Mouse (Mus musculus) neural tube, embryonic 14.5 days (tissue): ENCODE data around the gene Aqp9. TPM values are rescaled to one million over a fixed set of nuclear protein-coding genes. Genes with fewer than 3 reads are reported as not detected.

ENCODE experiments used
- ATAC-seq: fragments of 200-750 bp; cut with Nextera tagmentation; 2 replicates; pipeline ENCODE4 v1.8.0; 2017; ENCODE audit warnings: low read depth, mild to moderate bottlenecking, moderate TSS enrichment, moderate library complexity
- H3K27ac ChIP-seq: fragments of 300-500 bp; sonication (generic); 2 replicates; pipeline ENCODE4 v1.5.1; 2014; ENCODE audit warnings: low read depth, mild to moderate bottlenecking, control low read depth, low read length, moderate library complexity, mixed read lengths
- H3K27me3 ChIP-seq: fragments of 300-500 bp; sonication (generic); 2 replicates; pipeline ENCODE4 v1.6.1; 2014; ENCODE audit warnings: low read length; ENCODE audit not compliant: control insufficient read depth, insufficient read depth
- H3K36me3 ChIP-seq: fragments of 300-500 bp; sonication (generic); 2 replicates; pipeline ENCODE4 v1.6.1; 2014; ENCODE audit warnings: low read length, mixed read lengths; ENCODE audit not compliant: control insufficient read depth, insufficient read depth
- H3K4me1 ChIP-seq: fragments of 300-500 bp; sonication (generic); 2 replicates; pipeline ENCODE4 v1.6.1; 2014; ENCODE audit warnings: low read length; ENCODE audit not compliant: control insufficient read depth, insufficient read depth
- H3K4me2 ChIP-seq: fragments of 300-500 bp; sonication (generic); 2 replicates; pipeline ENCODE4 v1.6.1; 2014; ENCODE audit warnings: mild to moderate bottlenecking, low read depth, low read length, control low read depth
- H3K4me3 ChIP-seq: fragments of 300-500 bp; sonication (generic); 2 replicates; pipeline ENCODE4 v1.5.1; 2014; ENCODE audit warnings: low read depth, low read length, control low read depth, mixed read lengths
- H3K9ac ChIP-seq: fragments of 300-500 bp; sonication (generic); replicated peaks from 2 replicates; pipeline ENCODE4 v1.6.1; 2014; ENCODE audit warnings: low read depth, mild to moderate bottlenecking, control low read depth, low read length, mixed read lengths
- H3K9me3 ChIP-seq: fragments of 300-500 bp; sonication (generic); 2 replicates; pipeline ENCODE4 v1.6.1; 2016; ENCODE audit warnings: low read length; ENCODE audit not compliant: control insufficient read depth
- WGBS: fragments of 180-500 bp; shearing (Covaris S2); extraction: QIAGEN DNeasy Blood & Tissue Kit; methylation state at CpG from one replicate; pipeline ENCODE4 v1.1.7; 2014; 5-methylcytosine and 5-hydroxymethylcytosine counted together
- polyA plus RNA-seq: library from polyadenylated mRNA; unstranded; fragments of >200 nt; fragmentation: Nextera tagmentation; extraction: Ambion mirVana; gene quantifications from 2 replicates; pipeline ENCODE4 v1.2.1, GENCODE M21; 2014

Gene Aqp9
- polyA plus RNA-seq, 1 experiment from 2014 or later: 0.74 TPM

DNA sequence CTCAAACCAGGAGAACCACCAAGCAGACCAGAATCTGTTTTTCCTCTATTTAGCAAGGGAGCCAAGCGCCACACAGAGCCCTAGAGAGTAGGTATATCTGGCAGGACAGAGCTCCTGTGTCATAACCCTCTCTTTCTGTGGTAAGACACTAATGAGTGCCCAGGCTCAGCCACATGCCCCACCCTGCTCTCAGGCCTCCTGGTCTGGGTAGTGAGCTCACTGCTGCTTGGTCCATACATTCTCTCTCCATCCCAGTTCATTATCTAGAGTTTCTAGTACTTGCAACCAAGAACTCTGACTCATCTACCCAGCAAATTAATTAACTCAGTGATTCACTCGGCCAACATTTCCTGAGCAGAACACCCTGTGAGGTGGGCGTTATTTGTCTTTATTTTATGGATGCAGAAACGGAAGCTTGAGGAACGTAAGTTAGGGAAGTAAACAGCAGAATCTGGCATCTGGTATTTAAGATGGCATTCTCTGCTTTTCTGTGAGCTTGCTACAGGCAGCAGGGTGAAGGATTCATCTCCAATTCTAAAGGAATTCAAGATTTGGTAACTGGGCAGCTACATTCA, 91.1 kb downstream of the Aqp9 start:
- Histone ChIP-seq H3K4me2 (no peak overlapping the region), H3K9me3 (no peaks in the 10 kb centered on the region), H3K4me3 (no peak overlapping the region), H3K9ac (no peak overlapping the region), H3K27me3 (no peaks in the 10 kb centered on the region), H3K27ac (no peak overlapping the region), H3K36me3 (no peaks in the 10 kb centered on the region), H3K4me1 (no peaks in the 10 kb centered on the region)
- no peak for ATAC-seq
- 87% methylated on average over 5 of the region's 5 CpGs for WGBS

DNA sequence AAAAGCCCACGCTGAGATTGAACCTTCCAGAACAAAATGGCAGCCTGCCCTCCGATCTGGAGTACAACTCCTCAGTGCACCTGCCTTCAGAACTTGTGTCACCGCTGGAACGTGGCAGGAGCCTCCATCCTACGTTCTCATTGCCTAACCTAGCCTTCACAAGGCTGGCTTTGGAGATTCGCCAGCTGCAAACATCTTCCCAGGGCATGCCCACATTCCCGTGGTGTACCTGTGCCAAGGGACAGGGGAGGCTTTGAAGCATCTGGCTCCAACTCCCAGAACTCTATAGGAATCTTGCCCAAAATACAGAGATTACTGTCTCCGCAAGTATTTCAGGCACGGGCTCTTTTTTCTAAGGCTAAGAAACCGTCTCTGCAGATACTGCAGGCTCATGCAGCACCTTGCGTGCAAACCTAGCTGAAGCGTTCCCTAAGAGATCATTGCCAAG, 92.3 kb downstream of the Aqp9 start:
- no peak for ATAC-seq
- no peaks in the 10 kb centered on the region for H3K9me3 ChIP-seq
- no peaks in the 10 kb centered on the region for H3K4me1 ChIP-seq
- H3K36me3 ChIP-seq: no peaks in the 10 kb centered on the region
- no peak overlapping the region for H3K4me2 ChIP-seq
- H3K9ac ChIP-seq: no peak overlapping the region
- no peak overlapping the region for H3K27ac ChIP-seq
- no peaks in the 10 kb centered on the region for H3K27me3 ChIP-seq
- H3K4me3 ChIP-seq: no peak overlapping the region
- WGBS: 87% methylated on average over 12 of the region's 12 CpGs

DNA sequence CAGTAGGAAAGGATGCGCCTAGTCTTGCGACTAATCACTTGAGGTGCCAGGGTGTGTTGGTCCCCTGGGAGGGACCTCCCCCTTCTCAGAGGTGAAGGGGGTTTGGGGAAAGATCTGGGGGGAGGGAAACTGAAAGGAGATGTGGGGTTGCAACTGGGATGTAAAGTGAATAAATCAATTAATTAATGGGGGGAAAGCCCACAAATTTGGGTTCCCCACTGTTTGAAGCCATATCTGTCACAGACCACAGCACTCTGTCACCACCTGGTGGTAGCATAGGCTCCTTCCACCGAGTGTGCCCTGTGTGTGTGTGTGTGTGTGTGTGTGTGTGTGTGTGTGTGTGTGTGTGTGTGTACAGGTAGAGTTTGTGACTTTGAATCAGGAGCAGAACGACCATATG, 94.7 kb downstream of the Aqp9 start:
- no peaks in the 10 kb centered on the region for H3K36me3 ChIP-seq
- H3K4me1 ChIP-seq: no peaks in the 10 kb centered on the region
- H3K9me3 ChIP-seq: no peaks in the 10 kb centered on the region
- H3K27ac ChIP-seq: no peak overlapping the region
- H3K4me2 ChIP-seq: no peak overlapping the region
- no peak overlapping the region for H3K4me3 ChIP-seq
- no peak overlapping the region for H3K9ac ChIP-seq
- ATAC-seq: no peak; the same call in 1 of the 2 replicates
- WGBS: 57% methylated on average over 4 of the region's 4 CpGs
- no peaks in the 10 kb centered on the region for H3K27me3 ChIP-seq

DNA sequence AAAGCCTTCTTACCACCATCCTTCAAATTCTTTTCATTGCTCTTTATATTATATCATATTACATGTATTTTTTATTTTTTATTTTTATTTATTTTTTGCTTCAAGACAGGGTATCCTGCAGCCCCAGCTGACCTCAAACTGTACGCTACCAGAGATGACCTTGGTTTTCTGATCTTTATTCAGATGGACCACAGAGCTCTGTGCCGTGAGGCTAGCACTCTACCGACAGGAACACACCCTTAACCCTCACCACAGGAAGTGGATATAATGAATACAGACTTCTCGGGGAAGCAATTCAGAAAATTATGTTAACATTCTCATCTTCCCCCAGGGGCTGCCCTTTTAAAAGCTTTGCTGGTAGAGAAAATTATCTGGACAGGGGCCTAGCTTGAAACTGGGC, 95.4 kb downstream of the Aqp9 start:
- no peak for ATAC-seq
- 62% methylated on average over 4 of the region's 4 CpGs for WGBS

DNA sequence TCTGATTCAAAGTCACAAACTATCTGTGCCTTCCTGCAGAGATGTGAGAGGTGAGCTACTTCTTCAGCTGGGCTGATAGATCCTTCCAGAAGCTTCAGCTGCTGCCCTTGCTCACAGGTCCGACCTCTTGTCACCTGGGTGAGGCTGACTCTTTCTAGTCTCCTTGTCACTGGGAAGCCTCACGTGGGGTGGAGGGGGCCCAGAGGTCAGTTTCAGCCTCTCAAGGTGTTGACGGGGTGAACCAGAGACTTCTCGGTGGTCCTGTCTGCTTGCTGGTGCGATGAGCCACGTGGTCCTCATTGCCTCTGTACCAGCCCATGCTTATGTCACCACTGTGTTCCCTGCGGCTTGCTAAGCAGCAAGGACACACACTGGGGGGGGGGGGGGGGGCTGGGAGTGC, 96.0 kb downstream of the Aqp9 start:
- H3K4me2 ChIP-seq: no peak overlapping the region

More for the DNA sequence above, 95.4 kb downstream of the Aqp9 start:
- H3K4me3 ChIP-seq: no peak overlapping the region
- no peak overlapping the region for H3K9ac ChIP-seq
- no peak overlapping the region for H3K4me2 ChIP-seq
- H3K27ac ChIP-seq: no peak overlapping the region
- no peaks in the 10 kb centered on the region for H3K4me1 ChIP-seq
- no peaks in the 10 kb centered on the region for H3K27me3 ChIP-seq
- H3K9me3 ChIP-seq: no peaks in the 10 kb centered on the region
- H3K36me3 ChIP-seq: no peaks in the 10 kb centered on the region

DNA sequence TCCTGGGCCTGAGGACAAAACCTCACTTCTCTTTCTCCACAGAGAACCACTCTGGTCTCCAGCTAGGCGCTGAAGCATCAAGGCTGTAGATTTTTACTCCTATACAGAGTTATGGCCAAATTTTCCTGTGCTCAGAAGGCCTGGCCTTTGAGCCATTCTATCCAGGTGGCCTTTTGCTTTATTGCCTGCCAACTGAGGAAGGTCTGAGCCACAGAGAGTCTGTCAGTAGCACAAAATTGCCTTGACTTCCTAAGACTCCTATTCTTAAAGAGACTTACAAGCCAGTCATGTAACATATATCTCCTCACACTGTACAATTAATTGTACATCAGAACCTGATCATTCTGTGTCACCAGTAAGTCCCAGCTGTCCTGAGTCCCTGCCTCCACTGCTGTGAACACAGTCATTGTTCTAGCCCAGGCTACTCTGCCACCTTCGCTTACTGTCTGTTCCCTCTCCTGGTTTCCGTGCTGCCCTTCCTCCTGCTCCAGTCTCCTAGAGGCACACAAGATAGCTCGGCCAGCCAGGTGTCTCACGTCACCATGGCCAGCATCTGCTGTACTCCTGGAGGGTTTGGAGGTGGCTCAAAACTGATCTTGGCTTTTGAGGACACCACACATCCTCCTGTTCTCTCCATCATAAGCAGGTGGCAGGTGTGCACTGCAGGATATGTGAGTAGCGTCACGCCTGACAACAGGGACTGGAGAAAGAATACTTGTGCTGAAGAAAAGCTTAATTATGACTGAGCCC, 96.7 kb downstream of the Aqp9 start:
- H3K9ac ChIP-seq: no peak overlapping the region
- 90% methylated on average over 7 of the region's 7 CpGs for WGBS
- H3K4me3 ChIP-seq: no peak overlapping the region
- H3K27me3 ChIP-seq: no peaks in the 10 kb centered on the region
- H3K4me1 ChIP-seq: no peaks in the 10 kb centered on the region
- H3K4me2 ChIP-seq: no peak overlapping the region
- H3K36me3 ChIP-seq: no peaks in the 10 kb centered on the region
- no peak for ATAC-seq
- H3K27ac ChIP-seq: no peak overlapping the region
- no peaks in the 10 kb centered on the region for H3K9me3 ChIP-seq

More for the DNA sequence above, 96.0 kb downstream of the Aqp9 start:
- H3K9me3 ChIP-seq: no peaks in the 10 kb centered on the region
- 80% methylated on average over 7 of the region's 7 CpGs for WGBS
- H3K36me3 ChIP-seq: no peaks in the 10 kb centered on the region
- H3K27ac ChIP-seq: no peak overlapping the region
- H3K4me3 ChIP-seq: no peak overlapping the region
- ATAC-seq: no peak
- H3K9ac ChIP-seq: no peak overlapping the region
- no peaks in the 10 kb centered on the region for H3K4me1 ChIP-seq
- no peaks in the 10 kb centered on the region for H3K27me3 ChIP-seq

DNA sequence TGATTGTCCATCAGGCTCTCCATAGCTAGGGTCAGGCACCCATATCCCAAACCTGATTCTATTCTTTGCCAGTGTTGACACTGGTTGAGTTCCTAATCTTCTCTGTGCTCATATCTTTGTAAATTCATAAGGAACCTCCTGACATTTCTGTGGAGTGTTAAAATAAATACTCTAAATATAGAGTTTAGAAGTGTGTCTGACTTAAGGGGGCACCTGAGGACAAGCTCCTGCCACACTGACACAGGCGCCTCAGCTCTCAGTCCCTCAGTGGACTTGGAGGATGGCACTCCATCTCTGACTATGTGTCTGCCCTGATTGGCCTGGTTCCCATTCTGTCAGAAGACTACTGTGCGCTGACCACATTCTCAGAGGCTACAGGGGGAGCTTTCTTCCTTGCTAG, 97.9 kb downstream of the Aqp9 start:
- no peaks in the 10 kb centered on the region for H3K27me3 ChIP-seq
- H3K9me3 ChIP-seq: no peaks in the 10 kb centered on the region
- H3K36me3 ChIP-seq: no peaks in the 10 kb centered on the region
- no peak overlapping the region for H3K9ac ChIP-seq
- no peak overlapping the region for H3K4me3 ChIP-seq
- 87% methylated on average over 2 of the region's 2 CpGs for WGBS
- no peaks in the 10 kb centered on the region for H3K4me1 ChIP-seq
- H3K4me2 ChIP-seq: no peak overlapping the region
- no peak for ATAC-seq
- no peak overlapping the region for H3K27ac ChIP-seq

DNA sequence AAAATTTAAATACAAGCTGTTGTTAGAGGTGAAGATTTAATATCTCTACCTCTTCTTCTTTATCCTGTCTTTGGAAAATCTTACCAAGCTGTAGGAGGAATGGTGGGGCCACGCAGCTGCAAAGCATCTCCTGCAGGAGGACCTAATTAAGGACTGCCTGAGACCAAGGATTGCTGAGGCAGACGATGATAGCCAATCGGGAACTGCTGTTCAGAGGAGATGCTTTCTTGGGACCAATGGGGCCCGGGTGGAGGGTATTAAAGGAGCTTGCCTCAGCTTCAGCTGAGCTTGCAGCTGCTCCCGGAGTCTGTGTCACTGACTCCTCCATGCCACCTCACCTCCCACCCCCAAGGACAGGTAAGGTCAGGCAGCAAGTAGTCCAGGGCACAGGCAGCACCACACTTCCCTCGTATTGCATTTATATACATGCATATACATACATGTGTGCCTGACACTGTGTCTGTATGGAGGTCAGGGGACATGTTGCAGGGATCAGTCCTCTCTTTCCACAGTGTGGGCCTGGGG, 99.6 kb downstream of the Aqp9 start:
- H3K4me1 ChIP-seq: no peaks in the 10 kb centered on the region
- no peak overlapping the region for H3K27ac ChIP-seq
- 49% methylated on average over 6 of the region's 6 CpGs for WGBS
- no peak overlapping the region for H3K4me3 ChIP-seq
- no peaks in the 10 kb centered on the region for H3K9me3 ChIP-seq
- no peaks in the 10 kb centered on the region for H3K36me3 ChIP-seq
- no peaks in the 10 kb centered on the region for H3K27me3 ChIP-seq
- no peak overlapping the region for H3K4me2 ChIP-seq
- H3K9ac ChIP-seq: no peak overlapping the region
- ATAC-seq: no peak

DNA sequence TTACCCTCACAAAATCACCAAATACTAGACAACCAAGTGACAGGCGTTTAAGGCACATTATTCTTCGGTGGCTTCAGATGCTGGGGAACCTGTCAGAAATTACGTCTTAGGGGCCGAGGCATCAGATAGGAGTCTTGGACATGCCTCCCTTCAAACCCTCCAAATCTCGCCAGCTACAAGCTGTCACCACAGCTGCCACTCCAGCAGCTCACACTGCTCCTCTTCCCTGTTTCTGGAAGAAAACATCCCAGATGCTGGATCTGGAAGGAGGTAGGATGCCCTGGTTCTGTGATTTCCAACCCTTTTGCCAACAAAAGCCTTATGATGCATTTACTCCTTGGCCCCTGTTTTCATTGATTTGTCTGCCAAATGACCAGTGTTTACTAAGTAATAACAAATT, 101.3 kb downstream of the Aqp9 start:
- Histone ChIP-seq H3K9ac (no peak overlapping the region), H3K36me3 (no peaks in the 10 kb centered on the region), H3K4me2 (no peak overlapping the region), H3K27me3 (no peaks in the 10 kb centered on the region), H3K4me3 (no peak overlapping the region), H3K4me1 (no peaks in the 10 kb centered on the region), H3K9me3 (no peaks in the 10 kb centered on the region), H3K27ac (no peak overlapping the region)
- no peak for ATAC-seq
- 71% methylated on average over 5 of the region's 5 CpGs for WGBS
